Mouse (Mus musculus) liver, embryonic 15.5 days (tissue): ENCODE results near the gene Kmt5b. TPM values are rescaled to one million over a fixed set of nuclear protein-coding genes. Genes with fewer than 3 reads are reported as not detected.

Experiments used
- ATAC-seq: fragments of 200-750 bp; cut with Nextera tagmentation; 2 replicates; pipeline ENCODE4 v1.8.0; 2017; ENCODE audit warnings: moderate number of reproducible peaks, mild to moderate bottlenecking, moderate library complexity; ENCODE audit not compliant: insufficient read depth
- H3K27ac ChIP-seq: fragments of 300-500 bp; sonication (generic); replicated peaks from 2 replicates; pipeline ENCODE4 v1.5.1; 2015; ENCODE audit warnings: mild to moderate bottlenecking, inconsistent platforms
- H3K27me3 ChIP-seq: fragments of 300-500 bp; sonication (generic); 2 replicates; pipeline ENCODE4 v1.6.1; 2015; ENCODE audit warnings: mild to moderate bottlenecking, inconsistent platforms
- H3K36me3 ChIP-seq: fragments of 300-500 bp; sonication (generic); replicated peaks from 2 replicates; pipeline ENCODE4 v1.6.1; 2015; ENCODE audit warnings: moderate library complexity, mild to moderate bottlenecking, inconsistent platforms
- H3K4me1 ChIP-seq: fragments of 300-500 bp; sonication (generic); replicated peaks from 2 replicates; pipeline ENCODE4 v1.6.1; 2015; ENCODE audit warnings: inconsistent platforms
- H3K4me2 ChIP-seq: fragments of 300-500 bp; sonication (generic); 2 replicates; pipeline ENCODE4 v1.6.1; 2015; ENCODE audit warnings: moderate library complexity, mild to moderate bottlenecking, inconsistent platforms
- H3K4me3 ChIP-seq: fragments of 300-500 bp; sonication (generic); replicated peaks from 2 replicates; pipeline ENCODE4 v1.5.1; 2015; ENCODE audit warnings: mild to moderate bottlenecking, inconsistent platforms
- H3K9ac ChIP-seq: fragments of 300-500 bp; sonication (generic); 2 replicates; pipeline ENCODE4 v1.6.1; 2015; ENCODE audit warnings: moderate library complexity, mild to moderate bottlenecking, inconsistent platforms
- H3K9me3 ChIP-seq: fragments of 300-500 bp; sonication (generic); replicated peaks from 2 replicates; pipeline ENCODE4 v1.6.1; 2016; ENCODE audit warnings: inconsistent platforms
- WGBS: fragments of 180-500 bp; shearing (Covaris S2); methylation state at CpG from one replicate; pipeline ENCODE4 v1.1.7; 2015; ENCODE audit warnings: mixed read lengths; ENCODE audit not compliant: insufficient replicate concordance; 5-methylcytosine and 5-hydroxymethylcytosine counted together
- polyA plus RNA-seq: library from polyadenylated mRNA; unstranded; fragments of >200 nt; fragmentation: Nextera tagmentation; extraction: Ambion mirVana; gene quantifications from 2 replicates; pipeline ENCODE4 v1.2.1, GENCODE M21; 2015

Kmt5b gene
- polyA plus RNA-seq, 1 experiment from 2014 or later, result 6.1 TPM

GRCm38 (mm10) chr19:3825044-3825443 lies 57.8 kb downstream of the Kmt5b start:
- Histone ChIP-seq H3K9me3 (no peaks in the 10 kb centered on the region), H3K4me2 (no peak overlapping the region), H3K4me3 (no peak overlapping the region), H3K36me3 (no peaks in the 10 kb centered on the region), H3K9ac (no peak overlapping the region), H3K27ac (no peak overlapping the region), H3K4me1 (peaks cover 5% of the 10 kb centered on the region), H3K27me3 (no peaks in the 10 kb centered on the region)
- no peak for ATAC-seq

- Histone ChIP-seq H3K9ac (no peak overlapping the region), H3K9me3 (no peaks in the 10 kb centered on the region), H3K27me3 (no peaks in the 10 kb centered on the region), H3K4me2 (no peak overlapping the region), H3K36me3 (no peaks in the 10 kb centered on the region), H3K4me3 (no peak overlapping the region), H3K27ac (no peak overlapping the region), H3K4me1 (peaks cover 27% of the 10 kb centered on the region)
- no peak for ATAC-seq
- WGBS, result 64% methylated on average over 3 of the region's 3 CpGs
These were observed 62.6 kb downstream of the Kmt5b start for GRCm38 (mm10) chr19:3829863-3830262.

GRCm38 (mm10) chr19:3831716-3832115 lies 64.5 kb downstream of the Kmt5b start:
- H3K36me3 ChIP-seq, result no peaks in the 10 kb centered on the region
- peaks cover 32% of the 10 kb centered on the region for H3K4me1 ChIP-seq
- 39% methylated on average over 8 of the region's 8 CpGs for WGBS
- H3K4me2 ChIP-seq, result 0 out of 2 replicates have a peak overlapping the region, but pooled peaks have one; percentile 18
- H3K9ac ChIP-seq, result no peak overlapping the region
- peak; percentile 71 for ATAC-seq
- H3K9me3 ChIP-seq, result no peaks in the 10 kb centered on the region
- peak overlapping the region; percentile 54 for H3K27ac ChIP-seq
- no peak overlapping the region for H3K4me3 ChIP-seq
- H3K27me3 ChIP-seq, result no peaks in the 10 kb centered on the region

GRCm38 (mm10) chr19:3832851-3833353 lies 65.7 kb downstream of the Kmt5b start:
- Histone ChIP-seq H3K36me3 (no peaks in the 10 kb centered on the region), H3K9me3 (no peaks in the 10 kb centered on the region), H3K4me2 (peak overlapping the region; percentile 42; the same call in 1 of the 2 replicates), H3K27ac (peak overlapping the region; percentile 78), H3K9ac (peak overlapping the region; percentile 37; the same call in 1 of the 2 replicates), H3K4me3 (no peak overlapping the region), H3K4me1 (peaks cover 32% of the 10 kb centered on the region), H3K27me3 (no peaks in the 10 kb centered on the region)
- 28% methylated on average over 4 of the region's 4 CpGs for WGBS
- ATAC-seq, result peak; percentile 70

- H3K36me3 ChIP-seq, result no peaks in the 10 kb centered on the region
- H3K9me3 ChIP-seq, result no peaks in the 10 kb centered on the region
- H3K27me3 ChIP-seq, result no peaks in the 10 kb centered on the region
- no peak overlapping the region for H3K4me2 ChIP-seq
- peak overlapping the region; percentile 78; the same call in 1 of the 2 replicates for H3K27ac ChIP-seq
- ATAC-seq, result no peak
- 70% methylated on average over 7 of the region's 7 CpGs for WGBS
- peaks cover 32% of the 10 kb centered on the region for H3K4me1 ChIP-seq
- H3K9ac ChIP-seq, result no peak overlapping the region
- no peak overlapping the region for H3K4me3 ChIP-seq
These were observed 67.1 kb downstream of the Kmt5b start for GRCm38 (mm10) chr19:3834301-3834700.

- Histone ChIP-seq H3K9ac (no peak overlapping the region), H3K27me3 (no peaks in the 10 kb centered on the region; the same call in 1 of the 2 replicates), H3K4me2 (no peak overlapping the region), H3K36me3 (no peaks in the 10 kb centered on the region), H3K27ac (no peak overlapping the region), H3K4me1 (peaks cover 30% of the 10 kb centered on the region), H3K9me3 (no peaks in the 10 kb centered on the region), H3K4me3 (no peak overlapping the region)
- no peak for ATAC-seq
- WGBS, result 64% methylated on average over 9 of the region's 9 CpGs
These were observed 69.6 kb downstream of the Kmt5b start for GRCm38 (mm10) chr19:3836791-3837190.

GRCm38 (mm10) chr19:3838931-3839330 lies 71.7 kb downstream of the Kmt5b start:
- H3K9me3 ChIP-seq, result no peaks in the 10 kb centered on the region
- H3K9ac ChIP-seq, result no peak overlapping the region
- H3K27ac ChIP-seq, result no peak overlapping the region
- H3K4me3 ChIP-seq, result no peak overlapping the region
- ATAC-seq, result no peak
- WGBS, result 62% methylated on average over 3 of the region's 3 CpGs
- no peak overlapping the region for H3K4me2 ChIP-seq
- peaks cover 12% of the 10 kb centered on the region for H3K4me1 ChIP-seq
- H3K36me3 ChIP-seq, result no peaks in the 10 kb centered on the region
- H3K27me3 ChIP-seq, result no peaks in the 10 kb centered on the region; the same call in 1 of the 2 replicates

- no peak overlapping the region for H3K27ac ChIP-seq
- H3K9ac ChIP-seq, result no peak overlapping the region
- H3K4me1 ChIP-seq, result peaks cover 7% of the 10 kb centered on the region
- no peaks in the 10 kb centered on the region; the same call in 1 of the 2 replicates for H3K27me3 ChIP-seq
- H3K4me3 ChIP-seq, result no peak overlapping the region
- H3K36me3 ChIP-seq, result no peaks in the 10 kb centered on the region
- no peak for ATAC-seq
- WGBS, result 41% methylated on average over 2 of the region's 2 CpGs
- H3K4me2 ChIP-seq, result no peak overlapping the region
- H3K9me3 ChIP-seq, result no peaks in the 10 kb centered on the region
These were observed 72.5 kb downstream of the Kmt5b start for GRCm38 (mm10) chr19:3839686-3840085.

- no peak for ATAC-seq
- Histone ChIP-seq H3K27ac (no peak overlapping the region), H3K36me3 (no peaks in the 10 kb centered on the region), H3K4me3 (no peak overlapping the region), H3K9me3 (no peaks in the 10 kb centered on the region), H3K27me3 (no peaks in the 10 kb centered on the region; the same call in 1 of the 2 replicates), H3K4me1 (peaks cover 2% of the 10 kb centered on the region), H3K9ac (no peak overlapping the region), H3K4me2 (no peak overlapping the region)
- 40% methylated on average over 5 of the region's 5 CpGs for WGBS
These were observed 73.0 kb downstream of the Kmt5b start for GRCm38 (mm10) chr19:3840214-3840651.

- Histone ChIP-seq H3K4me2 (no peak overlapping the region), H3K36me3 (no peaks in the 10 kb centered on the region), H3K9me3 (no peaks in the 10 kb centered on the region), H3K4me1 (no peaks in the 10 kb centered on the region; the same call in 1 of the 2 replicates), H3K27me3 (no peaks in the 10 kb centered on the region; the same call in 1 of the 2 replicates), H3K27ac (no peak overlapping the region), H3K9ac (no peak overlapping the region), H3K4me3 (no peak overlapping the region)
- 62% methylated on average over 5 of the region's 5 CpGs for WGBS
- no peak for ATAC-seq
These were observed 73.5 kb downstream of the Kmt5b start for GRCm38 (mm10) chr19:3840685-3841084.

- H3K4me2 ChIP-seq, result no peak overlapping the region
- WGBS, result 53% methylated on average over 12 of the region's 12 CpGs
- no peaks in the 10 kb centered on the region; the same call in 1 of the 2 replicates for H3K27me3 ChIP-seq
- H3K4me3 ChIP-seq, result no peak overlapping the region
- no peaks in the 10 kb centered on the region for H3K36me3 ChIP-seq
- no peaks in the 10 kb centered on the region for H3K9me3 ChIP-seq
- H3K9ac ChIP-seq, result no peak overlapping the region
- no peak for ATAC-seq
- no peak overlapping the region for H3K27ac ChIP-seq
- no peaks in the 10 kb centered on the region for H3K4me1 ChIP-seq
These were observed 75.3 kb downstream of the Kmt5b start for GRCm38 (mm10) chr19:3842359-3843148.
